Mouse (Mus musculus) embryonic facial prominence, embryonic 10.5 days (tissue): Measurements from ENCODE around the gene Cdc42ep4. TPM values are rescaled to one million over a fixed set of nuclear protein-coding genes. Genes with fewer than 3 reads are reported as not detected.

Experiments used
- DNase-seq: peaks from one replicate; pipeline ENCODE4 v3.0.0-alpha.2; 2017; ENCODE audit warnings: low spot score
- H3K27ac ChIP-seq: fragments of 300-500 bp; sonication (generic); replicated peaks from 2 replicates; pipeline ENCODE4 v1.5.1; 2016; ENCODE audit warnings: mild to moderate bottlenecking
- H3K27me3 ChIP-seq: fragments of 300-500 bp; sonication (generic); replicated peaks from 2 replicates; pipeline ENCODE4 v1.6.1; 2016; ENCODE audit warnings: low read depth, mild to moderate bottlenecking; ENCODE audit not compliant: poor library complexity, severe bottlenecking
- H3K36me3 ChIP-seq: fragments of 300-500 bp; sonication (generic); replicated peaks from 2 replicates; pipeline ENCODE4 v1.6.1; 2016; ENCODE audit warnings: mild to moderate bottlenecking, moderate library complexity
- H3K4me1 ChIP-seq: fragments of 300-500 bp; sonication (generic); 2 replicates; pipeline ENCODE4 v1.6.1; 2016
- H3K4me3 ChIP-seq: fragments of 300-500 bp; sonication (generic); 2 replicates; pipeline ENCODE4 v1.5.1; 2016; ENCODE audit warnings: mild to moderate bottlenecking, moderate library complexity
- H3K9me3 ChIP-seq: fragments of 300-500 bp; sonication (generic); 2 replicates; pipeline ENCODE4 v1.6.1; 2016; ENCODE audit warnings: mild to moderate bottlenecking
- WGBS: fragments of 180-500 bp; shearing (Covaris S2); methylation state at CpG from one replicate; pipeline ENCODE4 v1.1.7; 2016; 5-methylcytosine and 5-hydroxymethylcytosine counted together
- polyA plus RNA-seq: library from polyadenylated mRNA; unstranded; fragments of >200 nt; fragmentation: Nextera tagmentation; extraction: Ambion mirVana; gene quantifications from 2 replicates; pipeline ENCODE4 v1.2.1, GENCODE M21; 2016

The Cdc42ep4 gene
- polyA plus RNA-seq, 1 experiment from 2014 or later, result 117 TPM

- 91% methylated on average over 13 of the region's 13 CpGs for WGBS
- no peak overlapping the region for H3K27ac ChIP-seq
- no peak overlapping the region for H3K4me3 ChIP-seq
- H3K36me3 ChIP-seq, result no peaks in the 10 kb centered on the region
- H3K27me3 ChIP-seq, result peaks cover 4% of the 10 kb centered on the region; the same call in 1 of the 2 replicates
- no peaks in the 10 kb centered on the region for H3K9me3 ChIP-seq
- no peak for DNase-seq
- peaks cover 27% of the 10 kb centered on the region for H3K4me1 ChIP-seq
These were observed 19.5 kb upstream of the Cdc42ep4 start for GRCm38 (mm10) chr11:113771187-113771586.

- Histone ChIP-seq H3K4me3 (no peak overlapping the region), H3K4me1 (peaks cover 40% of the 10 kb centered on the region), H3K36me3 (no peaks in the 10 kb centered on the region), H3K9me3 (no peaks in the 10 kb centered on the region), H3K27ac (0 out of 2 replicates have a peak overlapping the region, but pooled peaks have one; percentile 36), H3K27me3 (peaks cover 4% of the 10 kb centered on the region; the same call in 1 of the 2 replicates)
- 80% methylated on average over 3 of the region's 3 CpGs for WGBS
- DNase-seq, result no peak
These were observed 16.7 kb upstream of the Cdc42ep4 start for GRCm38 (mm10) chr11:113768356-113768755.

- WGBS, result 69% methylated on average over 8 of the region's 8 CpGs
- Histone ChIP-seq H3K4me3 (no peak overlapping the region), H3K4me1 (peaks cover 44% of the 10 kb centered on the region), H3K27me3 (peaks cover 4% of the 10 kb centered on the region; the same call in 1 of the 2 replicates), H3K9me3 (no peaks in the 10 kb centered on the region), H3K27ac (peak overlapping the region; percentile 75), H3K36me3 (no peaks in the 10 kb centered on the region)
- no peak for DNase-seq
These were observed 15.6 kb upstream of the Cdc42ep4 start for GRCm38 (mm10) chr11:113767285-113767684.

GRCm38 (mm10) chr11:113766284-113766985, 14.8 kb upstream of the Cdc42ep4 start:
- H3K9me3 ChIP-seq, result no peaks in the 10 kb centered on the region
- peak; percentile 40 for DNase-seq
- H3K36me3 ChIP-seq, result no peaks in the 10 kb centered on the region
- H3K4me3 ChIP-seq, result no peak overlapping the region
- WGBS, result 45% methylated on average over 10 of the region's 10 CpGs
- peaks cover 48% of the 10 kb centered on the region for H3K4me1 ChIP-seq
- H3K27me3 ChIP-seq, result peaks cover 4% of the 10 kb centered on the region; the same call in 1 of the 2 replicates
- peak overlapping the region; percentile 75 for H3K27ac ChIP-seq

DNA sequence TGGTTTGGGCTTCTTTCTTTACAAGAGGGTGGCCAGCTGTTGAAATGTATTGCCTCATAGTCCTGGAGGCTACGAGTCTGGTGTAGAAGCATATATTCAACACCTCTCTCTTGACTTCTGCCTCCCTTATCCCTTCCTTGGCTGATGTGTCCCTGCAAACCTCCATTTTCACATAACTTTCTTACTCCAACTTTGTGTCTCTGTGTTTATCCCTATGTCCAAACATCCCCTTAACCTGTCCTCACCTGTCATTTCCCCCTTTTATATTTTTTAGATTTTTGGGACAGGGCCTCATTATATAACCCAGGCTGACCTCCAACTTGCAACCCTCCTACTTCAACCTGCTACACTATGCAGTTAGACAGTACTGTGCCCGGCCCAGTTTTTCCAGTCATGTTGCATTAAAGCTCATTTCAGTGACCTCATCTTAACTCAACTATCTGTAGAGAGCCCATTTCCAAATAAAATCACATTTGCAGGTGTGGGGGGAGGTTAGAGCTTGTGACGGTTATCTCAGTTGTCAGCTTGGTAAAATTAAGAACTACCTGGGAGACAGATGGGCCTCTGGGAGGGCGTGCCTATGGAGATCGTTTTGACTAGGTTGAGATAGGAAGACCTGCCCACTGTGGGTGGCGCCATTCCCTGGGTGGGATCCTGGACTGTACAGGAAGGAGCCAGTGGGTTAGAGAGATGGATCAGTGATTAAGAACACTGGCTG, 12.6 kb upstream of the Cdc42ep4 start:
- Histone ChIP-seq H3K36me3 (no peaks in the 10 kb centered on the region), H3K9me3 (no peaks in the 10 kb centered on the region), H3K4me1 (peaks cover 48% of the 10 kb centered on the region), H3K4me3 (no peak overlapping the region), H3K27me3 (peaks cover 4% of the 10 kb centered on the region; the same call in 1 of the 2 replicates), H3K27ac (peak overlapping the region; percentile 72)
- WGBS, result 88% methylated on average over 6 of the region's 6 CpGs
- DNase-seq, result no peak

DNA sequence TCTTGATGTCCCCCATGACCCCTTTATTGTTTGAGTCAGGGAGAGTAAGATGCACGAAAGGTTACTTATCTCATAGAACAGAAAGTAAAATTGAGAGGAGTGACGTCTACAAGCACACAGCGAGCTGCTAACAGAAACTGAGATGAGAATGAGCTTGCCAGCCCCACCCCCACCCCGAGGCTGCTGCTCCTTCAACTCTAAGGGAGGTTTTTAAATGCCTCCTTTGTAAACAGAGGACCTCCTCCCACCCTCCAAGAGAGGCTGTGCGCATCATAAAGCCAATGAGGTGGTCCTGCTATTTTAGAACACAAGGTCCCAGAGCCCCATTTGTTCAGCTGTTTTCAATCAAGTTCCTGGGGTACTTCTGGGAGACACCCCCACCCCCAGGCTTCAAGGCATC, 11.8 kb upstream of the Cdc42ep4 start:
- WGBS, result 11% methylated on average over 5 of the region's 5 CpGs
- H3K4me3 ChIP-seq, result no peak overlapping the region
- H3K4me1 ChIP-seq, result peaks cover 48% of the 10 kb centered on the region
- DNase-seq, result peak; percentile 57
- no peaks in the 10 kb centered on the region for H3K36me3 ChIP-seq
- no peaks in the 10 kb centered on the region for H3K9me3 ChIP-seq
- peak overlapping the region; percentile 72 for H3K27ac ChIP-seq
- no peaks in the 10 kb centered on the region for H3K27me3 ChIP-seq

- Histone ChIP-seq H3K27ac (no peak overlapping the region; the same call in 1 of the 2 replicates), H3K27me3 (no peaks in the 10 kb centered on the region), H3K36me3 (no peaks in the 10 kb centered on the region), H3K4me3 (no peak overlapping the region), H3K4me1 (peaks cover 37% of the 10 kb centered on the region), H3K9me3 (no peaks in the 10 kb centered on the region)
- DNase-seq, result no peak
- 84% methylated on average over 8 of the region's 8 CpGs for WGBS
These were observed 10.6 kb upstream of the Cdc42ep4 start for GRCm38 (mm10) chr11:113762136-113762797.

- 84% methylated on average over 7 of the region's 7 CpGs for WGBS
These were observed 10.0 kb upstream of the Cdc42ep4 start for GRCm38 (mm10) chr11:113761646-113762045.

DNA sequence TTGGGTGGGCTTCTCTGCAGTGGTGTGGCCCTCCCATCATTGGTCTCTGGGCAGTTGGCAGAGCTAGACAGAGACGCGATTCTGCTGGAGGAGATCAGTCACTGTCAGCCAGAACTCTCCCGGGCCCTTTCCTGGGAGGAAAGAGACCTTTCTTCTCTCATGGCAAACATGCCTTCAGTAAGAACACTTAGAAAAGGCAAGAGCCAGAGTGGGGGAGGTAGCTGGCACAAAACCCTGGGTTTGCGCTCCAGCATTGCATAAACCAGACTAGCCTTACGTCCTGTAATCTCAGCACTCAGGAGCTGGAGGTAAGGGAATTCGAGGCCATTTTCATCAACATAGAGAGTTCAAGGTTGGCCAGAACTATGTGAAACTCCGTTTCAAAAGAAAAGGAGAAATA, 8.8 kb upstream of the Cdc42ep4 start:
- Histone ChIP-seq H3K4me1 (peaks cover 21% of the 10 kb centered on the region), H3K27ac (no peak overlapping the region), H3K27me3 (no peaks in the 10 kb centered on the region), H3K4me3 (no peak overlapping the region), H3K9me3 (no peaks in the 10 kb centered on the region), H3K36me3 (no peaks in the 10 kb centered on the region)
- 84% methylated on average over 7 of the region's 7 CpGs for WGBS
- DNase-seq, result no peak

More at GRCm38 (mm10) chr11:113761646-113762045, 10.0 kb upstream of the Cdc42ep4 start:
- Histone ChIP-seq H3K4me3 (no peak overlapping the region), H3K27ac (no peak overlapping the region), H3K27me3 (no peaks in the 10 kb centered on the region), H3K36me3 (no peaks in the 10 kb centered on the region), H3K4me1 (peaks cover 31% of the 10 kb centered on the region), H3K9me3 (no peaks in the 10 kb centered on the region)
- DNase-seq, result no peak

DNA sequence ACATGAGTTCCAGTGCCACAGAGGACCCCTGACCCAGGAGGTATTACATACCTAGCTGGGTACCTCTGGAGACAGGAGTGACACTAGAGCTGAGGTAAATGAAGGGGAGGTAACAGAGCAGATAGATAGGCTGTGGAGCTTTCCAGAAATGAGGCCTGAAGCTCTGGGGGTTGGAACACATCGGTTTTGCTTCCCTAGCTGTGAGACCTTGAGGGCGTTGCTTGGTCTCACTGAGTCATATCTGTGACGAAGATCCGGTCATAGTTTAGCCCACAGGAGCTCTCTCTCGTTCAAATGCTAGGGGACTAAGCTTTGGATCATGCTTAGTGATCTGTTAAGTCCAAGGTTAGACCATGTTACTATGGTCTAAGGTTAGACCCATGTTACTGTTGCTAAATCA, 7.2 kb upstream of the Cdc42ep4 start:
- H3K36me3 ChIP-seq, result no peaks in the 10 kb centered on the region
- WGBS, result 90% methylated on average over 5 of the region's 5 CpGs

GRCm38 (mm10) chr11:113756578-113756977, 4.9 kb upstream of the Cdc42ep4 start:
- WGBS, result 93% methylated on average over 12 of the region's 12 CpGs

More for the DNA sequence above, 7.2 kb upstream of the Cdc42ep4 start:
- H3K27ac ChIP-seq, result no peak overlapping the region
- no peaks in the 10 kb centered on the region for H3K27me3 ChIP-seq
- H3K4me3 ChIP-seq, result no peak overlapping the region
- peaks cover 32% of the 10 kb centered on the region for H3K4me1 ChIP-seq
- no peaks in the 10 kb centered on the region for H3K9me3 ChIP-seq
- DNase-seq, result no peak

GRCm38 (mm10) chr11:113755878-113756277, 4.2 kb upstream of the Cdc42ep4 start:
- H3K27ac ChIP-seq, result no peak overlapping the region; the same call in 1 of the 2 replicates
- WGBS, result 90% methylated on average over 14 of the region's 14 CpGs
- H3K4me3 ChIP-seq, result no peak overlapping the region
- H3K4me1 ChIP-seq, result peaks cover 29% of the 10 kb centered on the region
- H3K36me3 ChIP-seq, result no peaks in the 10 kb centered on the region
- H3K9me3 ChIP-seq, result no peaks in the 10 kb centered on the region
- DNase-seq, result no peak
- 0 out of 2 replicates have a peak, but pooled peaks cover 4% of the 10 kb centered on the region for H3K27me3 ChIP-seq

More at GRCm38 (mm10) chr11:113756578-113756977, 4.9 kb upstream of the Cdc42ep4 start:
- H3K36me3 ChIP-seq, result no peaks in the 10 kb centered on the region
- H3K27ac ChIP-seq, result no peak overlapping the region
- H3K27me3 ChIP-seq, result 0 out of 2 replicates have a peak, but pooled peaks cover 4% of the 10 kb centered on the region
- no peak for DNase-seq
- H3K9me3 ChIP-seq, result no peaks in the 10 kb centered on the region
- peaks cover 30% of the 10 kb centered on the region for H3K4me1 ChIP-seq
- H3K4me3 ChIP-seq, result no peak overlapping the region
